Mouse (Mus musculus) liver, postnatal 0 days (tissue): ENCODE measurements around the gene Col7a1.

Source experiments
- CTCF ChIP-seq: sonication (generic); IDR thresholded peaks from 2 replicates; pipeline ENCODE4 v1.5.1; 2016; ENCODE audit warnings: antibody characterized with exemption, low read depth
- EP300 ChIP-seq: IDR thresholded peaks from 2 replicates; pipeline ENCODE4 v1.6.1; 2016; ENCODE audit warnings: antibody characterized with exemption, low read depth, mild to moderate bottlenecking

DNA sequence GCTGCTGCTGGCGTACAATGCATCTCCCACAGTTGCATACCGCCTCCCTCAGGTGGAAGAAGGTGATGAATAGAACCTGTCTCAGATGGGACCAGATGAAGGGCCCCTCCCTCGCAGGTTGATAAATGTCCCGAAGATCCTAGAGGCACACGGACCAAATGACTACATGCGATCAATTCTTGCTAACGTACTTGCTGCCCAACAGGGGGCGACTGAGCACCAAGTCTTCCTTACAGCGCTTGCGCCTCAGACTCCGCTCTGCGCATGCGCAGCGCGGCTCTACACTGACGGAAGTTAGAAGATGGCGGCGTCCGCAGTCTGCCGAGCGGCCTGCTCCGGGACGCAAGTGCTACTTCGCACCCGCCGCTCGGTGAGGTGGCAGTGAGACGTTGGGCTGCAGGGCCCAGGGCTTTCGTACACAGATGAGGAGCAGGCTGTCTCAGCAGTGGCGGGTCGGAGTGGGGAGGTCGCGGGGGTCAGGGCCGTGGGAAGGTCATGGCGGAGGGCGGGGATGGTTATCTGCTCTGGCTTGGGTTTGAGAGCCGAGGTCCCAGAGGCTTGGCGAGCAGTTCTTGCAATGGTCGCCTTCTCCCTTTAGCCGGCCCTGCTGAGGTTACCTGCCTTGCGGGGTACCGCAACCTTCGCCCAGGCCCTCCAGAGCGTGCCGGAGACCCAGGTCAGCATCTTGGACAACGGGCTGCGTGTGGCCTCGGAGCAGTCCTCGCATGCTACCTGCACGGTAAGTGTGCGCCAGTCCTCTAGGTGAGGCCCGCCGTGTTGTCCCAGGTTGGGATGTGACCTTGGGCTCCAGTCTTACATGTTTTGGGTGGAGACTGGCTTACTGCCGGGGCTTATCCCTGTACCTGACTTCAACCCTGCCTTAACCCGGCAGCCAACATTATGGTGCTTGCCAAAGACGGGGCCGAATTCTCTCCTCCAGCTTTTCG lies 16.7 kb upstream of the Col7a1 start, which contains the start of gene Uqcrc1:
- no peak for TF ChIP-seq EP300
- peak; percentile 99 for TF ChIP-seq CTCF
